Mouse (Mus musculus): Measurements from ENCODE around the gene Fyn.

Gene Fyn

DNA sequence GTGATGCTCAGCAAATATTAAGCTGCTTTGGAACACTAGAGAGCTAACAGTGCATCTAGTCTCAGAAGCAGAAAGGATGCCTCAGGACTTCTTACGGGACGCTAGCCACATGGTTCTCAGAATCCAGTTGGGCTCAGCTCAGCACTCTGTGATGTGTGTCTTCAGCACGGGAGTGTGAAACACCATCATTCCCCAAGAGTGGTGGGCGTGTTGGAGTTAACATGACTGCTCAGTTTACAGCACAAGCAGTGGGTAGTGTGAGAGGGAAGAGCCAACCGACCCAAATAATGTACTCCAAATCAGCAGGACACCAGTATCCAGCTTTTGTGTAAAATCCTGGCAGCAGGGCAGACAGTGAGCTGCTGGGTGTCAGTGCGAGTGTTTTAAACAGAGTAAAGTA, 116.2 kb downstream of the Fyn start:
- no peak for DNase-seq

DNA sequence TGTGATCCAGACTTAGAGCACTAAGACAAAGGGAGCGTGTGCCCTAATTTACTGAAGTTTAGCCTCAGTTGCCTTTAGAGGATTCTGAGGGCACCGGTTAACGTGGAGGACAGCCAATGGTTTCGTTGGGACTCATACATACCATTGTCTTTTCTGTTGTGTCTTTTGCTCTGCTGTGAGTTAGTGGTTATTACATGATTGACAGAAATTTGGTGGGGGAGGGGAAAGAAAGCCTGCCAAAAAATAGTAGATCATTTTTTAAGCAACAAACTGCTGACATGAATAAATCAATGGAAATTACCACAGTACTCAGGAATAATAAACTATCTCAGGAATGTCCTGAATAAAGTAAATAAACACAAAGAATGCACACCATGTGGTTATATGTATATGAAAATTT, 117.3 kb downstream of the Fyn start:
- no peak for DNase-seq

DNA sequence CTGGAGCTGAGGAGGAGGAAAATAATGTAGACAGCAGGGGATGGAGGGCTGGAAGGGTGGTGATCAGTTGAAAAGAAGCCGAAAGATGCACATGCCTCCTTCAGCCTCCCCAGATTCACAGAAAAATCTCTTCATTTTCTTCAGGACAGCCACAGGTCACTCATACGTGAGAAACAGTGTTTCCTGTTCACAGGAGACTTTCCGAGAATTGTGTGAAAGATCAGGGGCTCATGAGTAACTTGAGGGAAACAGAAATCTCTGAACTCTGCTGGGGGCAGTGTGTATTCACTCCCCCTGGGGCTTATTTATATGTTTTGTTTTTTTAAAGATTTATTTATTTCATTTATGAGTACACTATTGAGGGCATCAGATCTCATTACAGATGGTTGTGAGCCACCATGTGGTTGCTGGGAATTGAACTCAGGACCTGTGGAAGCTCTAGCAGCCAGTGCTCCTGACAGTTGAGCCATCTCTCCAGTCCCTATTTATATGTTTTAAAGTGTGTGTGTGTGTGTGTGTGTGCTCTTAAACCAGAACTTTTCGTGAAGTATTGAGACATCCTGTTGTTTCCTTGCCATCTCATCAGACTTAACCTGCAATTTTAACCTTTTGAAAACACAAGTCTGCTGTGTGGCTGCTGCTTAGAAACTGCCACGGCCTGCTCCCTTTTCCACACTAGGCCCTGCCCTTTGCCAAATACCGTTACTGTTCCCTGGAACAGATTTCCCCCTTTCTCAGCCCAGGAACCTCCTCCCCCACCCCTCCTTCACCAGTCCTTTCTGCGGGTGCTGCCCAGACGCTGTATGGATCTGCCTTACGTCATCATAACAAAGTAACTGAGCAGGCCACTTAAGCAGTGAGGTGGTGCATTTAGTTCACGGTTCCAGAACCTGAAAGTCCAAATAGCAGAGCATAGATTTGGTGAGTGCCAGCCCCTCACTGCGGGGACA, 118.1 kb downstream of the Fyn start:
- DNase-seq = no peak

DNA sequence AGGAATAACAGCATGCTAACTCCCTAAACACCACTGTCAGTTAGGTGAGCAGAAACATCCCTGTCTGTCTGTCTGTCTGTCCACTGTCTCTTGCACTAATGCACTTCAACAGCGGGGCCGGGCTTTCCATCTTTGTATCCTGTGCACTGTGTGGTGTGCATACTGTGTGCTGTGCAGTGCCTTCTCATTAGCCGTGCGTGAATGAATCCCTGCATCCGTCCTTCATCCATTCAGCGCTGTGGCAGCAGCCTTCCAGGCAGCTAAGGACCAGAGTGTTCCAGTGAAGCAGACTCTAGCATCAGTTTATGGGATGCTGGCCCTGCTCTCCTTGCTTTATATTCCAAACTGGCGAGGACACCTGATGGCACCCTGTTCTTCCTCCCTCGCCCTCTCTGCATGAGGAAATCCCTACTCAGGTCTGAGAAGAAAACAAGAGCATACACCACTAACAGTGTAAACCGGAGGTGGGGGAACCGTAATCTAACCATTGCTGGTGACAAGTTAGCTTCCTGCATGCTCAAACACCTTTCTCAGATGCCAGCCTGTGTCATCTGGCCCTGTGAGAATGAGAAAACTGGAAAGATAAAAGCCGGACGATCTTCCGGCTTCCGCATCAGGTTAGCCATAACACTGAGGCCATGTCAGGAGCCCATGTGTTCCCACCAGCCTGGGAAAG, 119.2 kb downstream of the Fyn start:
- DNase-seq = no peak

DNA sequence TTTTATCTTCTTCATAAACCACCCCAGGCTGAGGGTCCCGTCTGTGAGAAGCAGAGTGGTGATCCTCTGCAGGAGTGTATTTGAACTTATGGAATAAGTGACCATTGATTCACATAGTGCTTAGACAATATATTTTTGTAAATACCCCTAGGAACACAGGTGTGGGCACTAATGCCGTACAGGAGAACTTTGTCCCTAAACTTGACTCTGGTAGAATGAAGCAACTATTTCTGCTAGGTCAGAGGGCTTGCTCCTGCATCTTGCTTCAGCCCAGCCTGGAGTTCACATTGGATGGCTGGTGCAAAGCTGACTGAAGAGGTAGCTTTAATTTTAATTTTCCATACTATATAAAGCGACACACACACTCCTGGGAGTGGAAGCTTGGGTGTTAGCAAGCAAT, 119.9 kb downstream of the Fyn start:
- no peak for DNase-seq

DNA sequence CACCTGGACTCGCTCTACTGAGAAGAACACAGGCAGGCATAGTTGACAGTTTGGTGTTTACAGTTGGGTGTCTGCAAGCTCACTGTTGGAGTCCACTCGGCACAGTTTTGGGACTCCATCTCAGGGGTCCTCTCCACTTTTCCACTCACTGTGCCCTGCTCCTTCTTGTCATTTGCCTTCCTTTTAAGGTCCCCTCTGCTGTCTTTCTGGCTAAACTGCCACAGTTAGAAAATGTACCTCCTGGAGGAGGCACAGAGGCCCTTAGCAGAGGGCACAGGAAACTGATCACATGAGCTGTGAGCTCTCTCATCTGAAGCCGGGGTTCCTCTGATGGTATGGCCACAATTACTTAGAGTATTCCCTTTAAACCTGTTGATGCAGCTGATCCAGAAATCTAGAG, 120.3 kb downstream of the Fyn start:
- no peak for DNase-seq

DNA sequence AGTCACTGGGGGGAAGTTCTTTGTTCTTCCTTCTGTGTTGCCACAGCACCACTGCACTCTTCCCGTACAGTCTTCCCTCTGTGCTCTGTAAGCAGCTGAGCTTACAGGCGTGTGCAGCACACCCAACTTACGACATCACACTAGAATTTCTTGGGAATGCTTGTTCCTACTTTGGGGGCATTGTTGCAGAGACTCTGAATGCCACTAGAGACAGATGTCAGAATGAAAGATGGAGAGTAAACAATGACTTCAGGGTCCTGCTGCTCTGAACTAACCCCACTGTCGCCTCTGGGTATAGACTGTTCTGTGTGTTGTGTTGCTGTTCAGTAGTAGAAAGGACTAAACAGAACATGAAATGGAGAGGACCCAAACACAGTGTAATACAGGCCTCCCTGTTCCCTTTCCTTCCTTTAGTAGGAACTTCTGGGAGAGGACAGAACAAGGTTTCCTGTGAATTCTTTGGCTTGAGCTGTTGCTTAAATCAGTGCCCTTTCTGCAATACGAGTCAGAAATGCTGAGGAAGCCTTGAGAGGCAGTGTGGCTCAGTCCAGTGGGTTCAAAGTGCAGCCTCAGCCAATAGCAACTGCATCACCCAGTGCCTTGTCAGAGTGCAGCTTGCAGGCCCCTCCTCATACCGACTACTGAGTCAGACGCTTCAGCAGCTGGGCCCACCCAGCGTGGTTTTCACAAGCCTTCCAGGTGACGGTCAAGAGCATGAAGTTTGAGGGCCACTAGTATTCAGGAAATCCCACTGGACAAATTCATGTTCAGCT, 121.9 kb downstream of the Fyn start:
- DNase-seq = no peak

GRCm38 (mm10) chr10:39492146-39492545, 123.5 kb downstream of the Fyn start:
- DNase-seq = no peak

DNA sequence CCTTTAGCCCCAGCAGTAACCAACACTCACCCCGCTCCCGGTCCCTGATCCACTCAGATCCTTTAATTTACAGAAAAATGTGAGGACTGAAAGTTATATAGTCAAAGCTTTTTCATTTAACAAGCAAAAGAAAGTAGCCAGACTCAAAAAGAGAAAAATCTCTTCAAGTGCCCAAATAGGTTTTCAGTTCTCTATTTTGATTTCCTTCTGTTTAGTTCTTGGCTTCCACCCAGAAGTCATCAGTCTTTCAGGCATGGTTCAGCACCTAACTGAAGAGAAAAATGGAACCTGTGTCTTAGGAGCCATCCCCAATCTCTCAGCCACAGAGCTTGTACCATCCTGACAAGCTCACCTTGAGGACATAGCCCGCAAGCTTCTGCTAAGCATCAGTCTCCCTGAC, 124.4 kb downstream of the Fyn start:
- no peak for DNase-seq

DNA sequence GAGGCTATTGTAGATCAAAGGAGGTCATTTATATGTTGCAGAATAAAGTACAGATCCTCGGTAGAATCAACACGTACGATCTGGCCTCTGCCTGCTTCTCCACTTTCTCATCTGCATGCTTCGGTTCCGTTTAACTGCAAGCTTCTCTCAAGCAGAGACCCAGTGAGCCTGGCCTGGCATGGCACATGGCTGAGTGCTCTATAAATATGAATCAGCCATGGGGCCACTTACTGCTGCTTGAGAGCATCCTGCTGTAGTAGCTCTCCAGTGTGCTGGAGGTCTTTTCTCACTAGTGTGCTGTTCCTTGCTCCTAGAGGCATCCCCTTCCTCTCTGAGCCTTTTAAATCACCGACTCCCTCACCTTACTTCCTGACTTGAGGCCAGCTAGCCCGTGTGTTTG, 130.0 kb downstream of the Fyn start:
- DNase-seq = no peak

GRCm38 (mm10) chr10:39501571-39501970, 132.9 kb downstream of the Fyn start:
- no peak for DNase-seq

DNA sequence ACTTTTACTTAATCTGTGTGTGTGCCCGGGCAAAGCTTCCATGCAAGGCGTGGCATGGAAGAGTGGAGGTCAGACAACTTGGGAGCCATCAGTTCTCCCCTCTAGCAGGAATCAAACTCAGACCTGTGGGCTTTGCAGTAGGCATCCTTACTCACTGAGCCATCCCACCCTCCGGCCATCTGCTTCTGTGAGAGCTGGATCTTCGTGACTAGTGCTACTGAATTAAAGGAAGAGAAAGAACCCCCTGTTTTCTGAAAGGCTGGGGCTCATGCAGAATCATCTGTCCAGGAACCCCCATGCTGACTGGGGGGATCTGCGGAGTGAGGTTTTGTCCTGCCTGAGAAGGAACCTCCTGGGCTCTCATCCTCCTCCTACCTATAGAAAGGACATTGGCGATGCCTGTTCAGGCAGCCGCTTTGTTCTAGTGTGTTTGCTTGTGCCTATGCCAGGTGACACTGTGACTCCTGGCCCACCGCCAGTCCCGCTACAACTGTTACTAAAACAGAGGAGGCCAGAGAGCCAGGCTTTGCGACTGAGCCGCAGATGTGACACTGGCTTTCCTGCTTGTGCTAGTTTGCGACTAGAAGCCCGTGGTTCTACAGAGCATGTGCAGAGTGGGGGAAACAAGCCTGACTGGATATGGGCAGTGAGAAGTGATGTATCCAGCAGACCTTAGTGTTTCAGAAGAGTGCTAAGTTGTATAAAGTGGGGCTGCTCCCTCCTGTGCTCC, 133.5 kb downstream of the Fyn start:
- peak; percentile 37 for DNase-seq

GRCm38 (mm10) chr10:39503331-39503730, 134.7 kb downstream of the Fyn start:
- no peak for DNase-seq

DNA sequence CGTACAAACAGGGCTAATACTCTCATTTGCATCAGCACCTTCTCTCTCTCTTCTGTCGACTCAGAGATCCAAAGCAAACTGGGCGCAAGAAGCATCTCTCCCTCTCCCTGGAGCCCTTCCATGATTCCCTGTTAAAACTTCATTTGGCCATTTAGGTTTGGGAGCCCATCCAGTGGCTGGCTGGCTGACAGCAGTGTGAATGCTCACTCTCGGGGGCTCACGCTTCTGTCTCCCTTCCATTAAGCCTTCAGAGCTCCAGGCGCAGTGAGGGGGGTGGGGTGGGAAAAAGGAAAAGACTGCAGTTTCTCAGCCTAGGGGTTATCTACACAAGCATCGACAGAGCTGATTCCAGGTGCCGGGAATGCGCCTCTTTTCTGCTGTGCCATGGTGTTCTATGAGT, 136.4 kb downstream of the Fyn start:
- DNase-seq = no peak

DNA sequence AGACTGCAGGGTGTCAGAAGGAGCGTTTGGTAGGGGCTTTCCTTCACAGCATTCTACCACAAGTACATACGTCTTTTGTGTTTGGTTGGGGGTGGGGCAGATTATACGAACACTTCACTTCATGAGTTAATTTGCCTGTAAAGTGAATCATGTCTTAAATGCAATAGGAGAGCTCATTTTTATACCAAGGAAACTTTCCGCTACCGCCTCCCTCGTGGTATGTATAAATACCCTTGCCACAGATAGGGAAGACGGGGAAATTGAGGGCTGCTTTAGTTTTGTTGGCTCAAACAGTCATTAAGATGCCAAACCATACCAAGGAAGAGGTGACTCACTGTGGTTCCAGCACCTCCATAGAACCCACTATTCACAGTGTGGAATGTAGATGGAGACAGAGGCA, 137.0 kb downstream of the Fyn start:
- no peak for DNase-seq

DNA sequence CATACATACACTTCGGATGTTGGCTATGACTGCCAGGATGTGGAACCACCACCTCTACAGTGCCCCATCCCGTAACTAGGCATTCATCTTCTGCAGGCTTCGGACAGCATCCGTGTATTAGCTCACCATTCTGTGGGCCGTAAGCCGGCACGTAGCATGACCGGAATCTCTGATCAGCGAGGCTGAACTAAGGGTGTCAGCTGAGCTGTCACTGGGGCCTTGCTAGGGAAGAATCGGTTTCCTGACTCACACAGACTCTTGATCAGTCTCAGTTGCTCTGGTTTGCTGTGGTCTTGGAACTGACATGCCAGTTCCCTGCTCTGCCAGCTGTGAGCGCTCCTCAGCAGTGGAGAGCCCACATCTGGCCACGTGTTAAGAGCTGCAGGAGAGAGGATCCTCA, 137.7 kb downstream of the Fyn start:
- no peak for DNase-seq

DNA sequence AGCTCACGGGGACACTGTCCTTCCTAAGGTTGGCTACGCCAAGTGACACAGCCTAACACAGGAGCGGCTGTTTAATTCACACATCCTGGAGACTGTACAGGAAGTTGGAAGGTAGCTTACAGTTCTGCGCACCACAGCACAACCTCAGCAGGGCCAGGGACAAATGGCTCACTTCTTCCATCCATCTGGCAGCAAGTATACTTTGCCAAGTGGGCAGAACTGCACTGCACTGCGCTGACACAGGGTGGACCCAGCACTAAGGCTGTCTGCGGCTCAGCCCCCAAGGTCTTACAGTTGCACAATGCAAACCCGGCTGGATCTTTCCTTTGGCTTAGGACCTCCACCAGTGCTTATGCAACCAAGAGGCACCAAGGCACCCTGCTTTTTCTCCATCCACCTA, 138.2 kb downstream of the Fyn start:
- no peak for DNase-seq

DNA sequence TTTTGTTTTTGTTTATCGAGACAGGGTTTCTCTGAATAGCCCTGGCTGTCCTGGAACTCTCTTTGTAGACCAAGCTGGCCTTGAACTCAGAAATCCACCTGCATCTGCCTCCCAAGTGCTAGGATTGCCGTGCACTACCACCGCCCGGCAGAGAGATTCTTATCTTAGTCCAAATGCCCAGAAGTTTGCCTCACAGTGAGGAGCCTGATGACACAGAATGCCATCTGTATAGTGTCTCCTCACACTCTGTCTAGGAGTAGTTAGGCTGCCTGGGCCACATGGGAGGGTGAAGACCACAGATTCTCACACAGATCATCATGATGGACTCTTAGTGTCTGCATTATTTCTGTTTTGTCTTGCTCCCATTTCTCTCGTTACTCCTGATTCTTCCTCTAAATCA, 140.1 kb downstream of the Fyn start:
- DNase-seq = no peak

DNA sequence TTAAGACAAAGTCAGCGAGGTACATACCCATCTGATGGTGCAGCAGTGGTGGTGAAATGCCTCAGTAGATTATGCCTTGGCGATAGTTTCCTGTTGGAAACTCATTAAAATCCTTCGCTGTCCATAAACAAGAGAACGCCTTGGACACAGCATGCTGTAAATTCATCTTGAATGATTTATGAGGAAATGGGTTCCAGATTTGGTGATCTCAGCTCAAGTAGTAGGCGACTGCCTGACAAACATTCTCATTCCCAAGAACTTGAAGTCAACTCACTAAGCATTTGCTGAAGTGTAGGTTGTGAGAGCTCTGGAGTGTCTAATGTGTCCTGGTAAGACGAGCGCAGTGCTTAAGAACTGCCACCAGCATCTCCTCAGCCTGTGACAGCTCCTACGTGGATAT, 141.3 kb downstream of the Fyn start:
- DNase-seq = no peak

DNA sequence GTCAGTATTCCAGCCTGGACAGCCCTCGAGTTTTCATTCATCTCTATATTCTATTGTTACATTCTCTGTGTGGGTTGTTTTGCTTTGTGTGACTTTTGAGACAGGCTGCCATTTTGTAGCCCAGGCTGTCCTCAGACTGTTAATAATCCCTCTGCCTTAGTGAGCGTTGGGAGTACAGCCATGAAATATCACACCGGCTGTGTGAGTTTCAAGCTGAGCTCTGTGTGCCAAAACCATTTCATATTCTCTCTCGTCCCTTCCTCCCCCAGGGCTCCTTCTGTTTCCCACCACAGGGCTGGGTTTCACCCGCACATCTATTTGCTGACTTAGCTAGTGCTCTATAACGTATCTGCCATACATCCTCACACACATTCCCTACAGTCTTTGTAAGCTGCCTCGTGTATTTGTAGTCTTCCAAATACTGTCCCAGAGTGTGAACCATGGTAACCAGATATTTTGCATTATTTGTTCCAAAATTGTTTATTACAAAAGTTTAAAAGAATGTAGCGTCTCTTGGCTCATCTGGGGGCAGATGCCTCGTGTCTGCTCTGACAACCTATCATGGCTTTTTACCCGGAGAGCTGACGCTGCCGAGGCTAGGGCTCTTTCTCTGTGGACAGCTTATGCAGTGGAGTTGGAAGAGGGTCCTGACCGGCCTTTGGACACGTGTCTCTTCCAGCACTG, 144.1 kb downstream of the Fyn start:
- peak; percentile 86 for DNase-seq

- DNase-seq = no peak
Observed at GRCm38 (mm10) chr10:39514916-39515315, 146.3 kb downstream of the Fyn start.

- no peak for DNase-seq
Observed at GRCm38 (mm10) chr10:39516541-39517133, 148.0 kb downstream of the Fyn start.

Data from layer of hippocampus, adult 9-11 months (tissue).